Mouse (Mus musculus): ENCODE results near the gene Gm5148. TPM values are rescaled to one million over a fixed set of nuclear protein-coding genes. Genes with fewer than 3 reads are reported as not detected.
A peak's percentile ranks its signal among the peaks of the same experiment; 100 is the strongest.

The Gm5148 gene
- total and polyA plus RNA-seq, 3 experiments: 1.0 to 147 TPM; not detected in 1

DNA sequence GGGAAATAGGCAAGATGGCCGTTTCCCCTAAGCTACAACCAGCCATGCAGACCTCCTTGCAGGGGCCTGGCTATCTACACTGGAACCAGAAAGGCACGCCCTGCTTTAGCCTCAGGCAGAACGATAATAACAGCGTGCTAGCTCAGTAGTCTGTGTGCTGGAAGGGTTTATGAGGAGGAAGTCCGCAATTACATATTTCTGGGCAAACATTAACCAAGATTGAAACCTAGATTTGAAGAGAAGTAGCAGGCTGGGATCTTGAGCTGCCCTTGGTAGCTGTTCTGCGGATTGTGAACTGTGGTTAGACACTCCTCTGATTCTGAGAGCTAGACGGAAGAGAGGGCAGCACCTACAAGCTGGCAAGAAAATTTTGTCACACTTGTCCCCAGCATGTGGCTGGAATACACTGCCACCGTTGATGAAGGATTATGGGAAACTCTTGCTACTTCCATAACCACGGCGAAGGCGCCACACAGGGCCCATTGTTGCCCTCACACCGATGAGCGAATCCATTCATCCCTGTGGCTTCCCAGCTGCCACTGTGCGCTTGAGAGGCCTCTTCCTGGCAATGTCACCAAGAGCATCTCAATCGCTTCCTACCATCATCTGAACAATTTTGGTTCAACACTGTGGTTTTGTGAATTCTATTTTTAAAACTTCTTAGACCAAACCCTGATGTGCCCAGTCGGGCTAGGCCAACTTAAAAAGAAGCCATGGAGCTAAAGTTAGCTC is 23.9 kb upstream of the Gm5148 start (continued):
- TF ChIP-seq SIN3A (IDR thresholded peaks at IDR 0.05; ENCODE audit: low read length) (peak; percentile 84), POLR2AphosphoS5 (IDR thresholded peaks at IDR 0.05; ENCODE audit: borderline replicate concordance, low read depth, low read length) (no peak), USF1 (IDR thresholded peaks at IDR 0.05; ENCODE audit: low read depth, low read length) (no peak)

DNA sequence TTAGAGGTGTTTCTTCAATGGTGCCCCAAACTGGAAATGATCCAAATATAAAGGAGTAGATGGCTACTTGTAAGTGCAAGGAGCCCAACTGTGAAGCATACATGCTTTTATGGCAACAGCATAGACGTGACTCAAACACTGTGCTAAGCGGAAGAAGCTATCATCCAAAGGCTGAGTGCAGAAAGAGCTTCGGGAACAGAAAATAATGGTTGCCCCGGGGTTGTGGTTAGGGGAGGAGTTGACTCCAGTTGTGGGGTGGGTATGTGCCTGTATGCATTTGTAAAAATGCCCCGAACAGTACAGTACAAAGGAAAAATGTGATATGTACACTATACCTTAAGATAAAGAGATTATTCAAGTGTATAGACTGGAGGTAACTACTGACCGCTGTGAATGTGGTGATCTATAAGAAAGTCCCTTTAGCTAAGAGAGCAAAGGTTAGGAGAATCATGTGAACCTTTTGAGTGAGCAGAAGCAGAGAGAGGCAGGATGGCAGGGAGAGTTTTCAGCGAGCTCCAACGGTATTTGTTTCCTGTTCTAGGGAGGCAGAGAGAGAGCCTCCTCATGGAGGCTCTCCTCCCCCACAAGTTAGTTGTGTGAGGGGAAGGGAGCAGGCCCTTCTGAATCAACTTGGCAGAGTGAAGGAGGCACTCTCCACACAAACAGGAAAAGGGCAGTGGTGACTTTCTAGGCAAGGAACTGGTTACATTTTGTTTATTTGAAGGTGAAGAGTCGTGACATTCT is 23.1 kb upstream of the Gm5148 start:
- Histone ChIP-seq H3K4me3 (ENCODE audit: control insufficient read depth in 1 of 2, insufficient read depth in 1 of 2, low read depth in 2 of 2, low read length in 2 of 2) (peak overlapping the region; percentile 13 to 31; a peak in 3 of 4 replicates), H3K9ac (ENCODE audit: control insufficient read depth, low read depth, low read length, poor library complexity, severe bottlenecking) (peak overlapping the region; percentile 63), H3K9me3 (replicated peaks; ENCODE audit: insufficient read depth, low read length) (no peaks in the 10 kb centered on the region), H3K27me3 (ENCODE audit: control insufficient read depth in 1 of 2, insufficient read depth in 2 of 2, low read length in 2 of 2) (no peaks in the 10 kb centered on the region), H3K36me3 (ENCODE audit: control insufficient read depth in 1 of 2, insufficient read depth in 2 of 2, low read length in 2 of 2) (peaks cover 0 to 36% of the 10 kb centered on the region in 2 experiments; a peak in 2 of 4 replicates), H3K27ac (ENCODE audit: control insufficient read depth, low read depth, low read length) (peak overlapping the region; percentile 97), H3K79me2 (ENCODE audit: control insufficient read depth, insufficient read depth, low read length, poor library complexity) (no peaks in the 10 kb centered on the region), H3K4me1 (ENCODE audit: control insufficient read depth in 1 of 2, insufficient read depth in 2 of 2, low read length in 2 of 2) (peaks cover 19 to 38% of the 10 kb centered on the region in 2 experiments)
- TF ChIP-seq POLR2AphosphoS2 (IDR thresholded peaks at IDR 0.05; ENCODE audit: low read length): no peak
- TF ChIP-seq CHD2 (IDR thresholded peaks at IDR 0.05; ENCODE audit: low read length): no peak
- TF ChIP-seq MAZ (IDR thresholded peaks at IDR 0.05; ENCODE audit: low read depth, low read length): 0 out of 2 replicates have a peak, but pooled peaks have one; percentile 43
- TF ChIP-seq E2F4 (IDR thresholded peaks at IDR 0.05; ENCODE audit: borderline replicate concordance, low read depth, low read length): no peak
- TF ChIP-seq CHD1 (IDR thresholded peaks at IDR 0.05; ENCODE audit: low read depth, low read length): no peak
- no peak for TF ChIP-seq SMC3 (IDR thresholded peaks at IDR 0.05; ENCODE audit: low read depth, low read length)
- TF ChIP-seq MEF2A (IDR thresholded peaks at IDR 0.05; ENCODE audit: extremely low read depth, insufficient replicate concordance, low read depth, low read length, poor library complexity, severe bottlenecking): no peak
- TF ChIP-seq RCOR1 (IDR thresholded peaks at IDR 0.05; ENCODE audit: low read depth, low read length): no peak
- TF ChIP-seq POLR2AphosphoS5 (IDR thresholded peaks at IDR 0.05; ENCODE audit: borderline replicate concordance, low read depth, low read length): peak; percentile 47; the same call in 1 of the 2 replicates
- no peak for TF ChIP-seq GATA1 (IDR thresholded peaks at IDR 0.05; ENCODE audit: low read depth, low read length)
- no peak for TF ChIP-seq JUND (IDR thresholded peaks at IDR 0.05; ENCODE audit: low read depth, low read length)
- TF ChIP-seq ZC3H11A (IDR thresholded peaks at IDR 0.05; ENCODE audit: low read depth, low read length): no peak
- TF ChIP-seq TCF12 (IDR thresholded peaks at IDR 0.05; ENCODE audit: low read depth, low read length): no peak
- TF ChIP-seq ZKSCAN1 (IDR thresholded peaks at IDR 0.05; ENCODE audit: low read depth, low read length): no peak
- no peak for TF ChIP-seq CTCF (IDR thresholded peaks at IDR 0.05 in 2 of 3, conservative IDR thresholded peaks at IDR 0.05 in 1 of 3; ENCODE audit: control insufficient read depth in 1 of 3, insufficient read depth in 1 of 3, low read depth in 2 of 3, low read length in 3 of 3, poor library complexity in 1 of 3, severe bottlenecking in 1 of 3)
- no peak for TF ChIP-seq MAX (IDR thresholded peaks at IDR 0.05; ENCODE audit: low read length)
- TF ChIP-seq MXI1 (IDR thresholded peaks at IDR 0.05; ENCODE audit: low read depth, low read length): no peak
- no peak for TF ChIP-seq POLR2A (IDR thresholded peaks at IDR 0.05; ENCODE audit: control insufficient read depth in 1 of 2, insufficient read depth in 1 of 2, low read depth in 1 of 2, low read length in 2 of 2, poor library complexity in 1 of 2)
- no peak for TF ChIP-seq TAL1 (IDR thresholded peaks at IDR 0.05; ENCODE audit: low read length)
- no peak for TF ChIP-seq KAT2A (conservative IDR thresholded peaks at IDR 0.05; ENCODE audit: low read depth, low read length)
- no peak for TF ChIP-seq ETS1 (IDR thresholded peaks at IDR 0.05; ENCODE audit: low read depth, low read length)
- TF ChIP-seq TBP (IDR thresholded peaks at IDR 0.05; ENCODE audit: low read depth, low read length): 0 out of 2 replicates have a peak, but pooled peaks have one; percentile 16
- TF ChIP-seq NRF1 (IDR thresholded peaks at IDR 0.05; ENCODE audit: insufficient read depth, low read depth, low read length, poor library complexity, severe bottlenecking): no peak
- no peak for TF ChIP-seq MYB (IDR thresholded peaks at IDR 0.05; ENCODE audit: low read depth, low read length)
- peak; percentile 54 for DNase-seq (ENCODE audit: low read depth, low spot score)

All from MEL (cell line).